Mouse (Mus musculus) heart, adult 2 months (tissue): ENCODE results near the gene Mapkap1.

Source experiments
- CTCF ChIP-seq: fragments of 200-600 bp; IDR thresholded peaks from 2 replicates; pipeline ENCODE4 v1.8.1; 2022; ENCODE audit warnings: antibody characterized with exemption, mild to moderate bottlenecking, moderate library complexity
- EP300 ChIP-seq: fragments of 200-500 bp; IDR thresholded peaks from 2 replicates; pipeline ENCODE4 v1.6.1; 2011; ENCODE audit warnings: low read depth, low read length, control low read depth; ENCODE audit not compliant: insufficient read depth
- POLR2A ChIP-seq: fragments of 200-500 bp; IDR thresholded peaks from 2 replicates; pipeline ENCODE4 v1.6.1; 2011; ENCODE audit warnings: mild to moderate bottlenecking, low read depth, low read length, control low read depth; ENCODE audit not compliant: insufficient read depth

DNA sequence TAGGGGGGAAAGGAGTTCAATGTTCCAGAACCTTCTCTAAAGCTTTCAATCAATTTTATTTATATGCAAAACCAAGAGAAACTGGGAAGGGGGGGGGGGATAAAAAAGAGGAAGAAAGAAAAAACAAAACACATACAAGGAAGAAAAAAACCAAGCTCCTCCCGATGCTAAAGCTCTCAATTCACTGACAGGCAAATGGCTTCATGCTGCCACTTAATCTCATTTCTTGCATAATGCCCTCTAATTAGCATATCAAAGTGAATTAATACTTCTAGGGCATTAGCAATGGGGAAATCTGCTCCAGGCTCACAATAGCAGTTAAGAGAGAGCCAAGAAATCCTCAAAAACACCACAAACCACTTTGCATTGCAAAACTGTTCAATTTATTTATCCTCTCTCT lies 42.9 kb upstream of the Mapkap1 start:
- TF ChIP-seq CTCF (no peak), POLR2A (no peak), EP300 (no peak)
